Mouse (Mus musculus) thymus, adult 2 months (tissue): ENCODE data around the gene Zfp992. TPM values are rescaled to one million over a fixed set of nuclear protein-coding genes. Genes with fewer than 3 reads are reported as not detected.
"Not testable (repeated sequence)": the region's sequence is repeated elsewhere in the genome, so short reads cannot be mapped to it uniquely, and the experiment has no call there.

Experiments used
- DNase-seq: peaks from one replicate; pipeline ENCODE4 v3.0.0; 2021
- H3K27ac ChIP-seq: fragments of 200-500 bp; 2 replicates; pipeline ENCODE4 v1.5.1; 2012; ENCODE audit warnings: low read length, control low read depth; ENCODE audit not compliant: control insufficient read depth, insufficient read depth
- H3K27me3 ChIP-seq: fragments of 200-500 bp; 2 replicates; pipeline ENCODE4 v1.6.1; 2012; ENCODE audit warnings: mild to moderate bottlenecking, low read length, moderate library complexity, mixed read lengths; ENCODE audit not compliant: control insufficient read depth, insufficient read depth
- H3K36me3 ChIP-seq: fragments of 200-500 bp; 2 replicates; pipeline ENCODE4 v1.6.1; 2012; ENCODE audit warnings: mild to moderate bottlenecking, low read length, moderate library complexity; ENCODE audit not compliant: control insufficient read depth, insufficient read depth
- H3K4me1 ChIP-seq: fragments of 200-500 bp; replicated peaks from 2 replicates; pipeline ENCODE4 v1.6.1; 2012; ENCODE audit warnings: low read length; ENCODE audit not compliant: control insufficient read depth, insufficient read depth
- H3K4me3 ChIP-seq: fragments of 200-500 bp; 2 replicates; pipeline ENCODE4 v1.5.1; 2012; ENCODE audit warnings: mild to moderate bottlenecking, low read length, control low read depth, moderate library complexity; ENCODE audit not compliant: control insufficient read depth, insufficient read depth
- CTCF ChIP-seq: fragments of 200-500 bp; IDR thresholded peaks from 2 replicates; pipeline ENCODE4 v1.5.1; 2012; ENCODE audit warnings: mild to moderate bottlenecking, control low read depth, low read length, moderate library complexity, borderline replicate concordance; ENCODE audit not compliant: control insufficient read depth, poor library complexity, insufficient read depth; ENCODE audit errors: extremely low read depth
- POLR2A ChIP-seq: fragments of 200-500 bp; IDR thresholded peaks from 2 replicates; pipeline ENCODE4 v1.6.1; 2012; ENCODE audit warnings: mild to moderate bottlenecking, low read length, control low read depth, moderate library complexity; ENCODE audit not compliant: control insufficient read depth, poor library complexity, insufficient read depth; ENCODE audit errors: extremely low read depth
- WGBS: fragments of 180-500 bp; shearing (Covaris S2); methylation state at CpG from one replicate; pipeline ENCODE4 v1.1.7; 2018; 5-methylcytosine and 5-hydroxymethylcytosine counted together
- polyA plus RNA-seq: library from polyadenylated mRNA; depleted of rRNA; stranded (reverse); fragments of >200 nt; gene quantifications from 2 replicates; pipeline ENCODE4 v1.2.3, GENCODE M21; 2012

Zfp992 gene
- polyA plus RNA-seq, 1 experiment = 0.81 TPM

DNA sequence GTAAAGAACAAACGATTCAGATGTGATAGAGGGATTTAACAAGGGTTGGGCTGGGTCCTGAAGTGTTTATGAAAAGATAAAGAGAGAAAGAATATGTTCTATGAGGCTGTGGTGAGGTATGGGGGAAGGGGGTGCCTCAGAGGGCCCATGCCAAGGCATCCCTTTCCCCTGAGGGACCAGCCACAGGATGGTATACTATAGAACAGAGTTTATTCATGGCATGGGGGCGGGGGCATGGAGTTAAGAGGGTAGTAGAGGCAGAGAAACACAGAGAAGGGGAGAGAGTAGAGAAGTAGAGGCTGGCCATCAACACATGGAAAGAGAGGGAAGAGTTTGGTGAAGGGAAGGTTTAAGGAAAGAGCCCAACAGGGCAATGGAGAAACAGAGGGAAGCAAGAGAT lies 6.1 kb downstream of the Zfp992 start:
- Histone ChIP-seq H3K27me3 (no peaks in the 10 kb centered on the region), H3K36me3 (no peaks in the 10 kb centered on the region), H3K27ac (no peak overlapping the region), H3K4me1 (no peaks in the 10 kb centered on the region), H3K4me3 (no peak overlapping the region)
- WGBS = 52% methylated on average over 2 of the region's 2 CpGs
- TF ChIP-seq POLR2A (no peak), CTCF (no peak)
- DNase-seq = no peak

DNA sequence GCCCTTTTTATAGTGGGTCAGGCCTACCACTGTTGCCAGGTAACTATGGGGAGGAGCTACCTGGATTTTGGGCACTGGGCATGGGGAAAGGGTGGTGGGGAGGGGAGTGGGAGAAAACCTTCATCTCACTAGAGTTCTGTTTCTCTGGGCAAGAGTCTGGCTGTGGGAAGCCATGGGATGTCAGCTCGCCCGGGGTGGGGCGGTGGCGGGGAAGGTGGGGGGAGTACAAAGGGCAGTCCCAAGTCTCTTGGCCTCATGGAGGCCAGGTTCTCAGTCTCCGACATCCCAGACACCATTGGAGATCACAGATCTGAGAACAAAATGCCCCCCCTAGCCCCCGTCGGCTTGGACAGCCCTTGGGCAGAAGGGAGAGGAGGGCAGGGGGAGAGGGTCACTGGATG lies 6.5 kb downstream of the Zfp992 start:
- no peak overlapping the region for H3K4me3 ChIP-seq
- TF ChIP-seq CTCF = no peak
- no peak for TF ChIP-seq POLR2A
- H3K27me3 ChIP-seq = no peaks in the 10 kb centered on the region
- no peak overlapping the region for H3K27ac ChIP-seq
- DNase-seq = no peak
- H3K36me3 ChIP-seq = no peaks in the 10 kb centered on the region
- H3K4me1 ChIP-seq = no peaks in the 10 kb centered on the region
- 95% methylated on average over 7 of the region's 7 CpGs for WGBS

DNA sequence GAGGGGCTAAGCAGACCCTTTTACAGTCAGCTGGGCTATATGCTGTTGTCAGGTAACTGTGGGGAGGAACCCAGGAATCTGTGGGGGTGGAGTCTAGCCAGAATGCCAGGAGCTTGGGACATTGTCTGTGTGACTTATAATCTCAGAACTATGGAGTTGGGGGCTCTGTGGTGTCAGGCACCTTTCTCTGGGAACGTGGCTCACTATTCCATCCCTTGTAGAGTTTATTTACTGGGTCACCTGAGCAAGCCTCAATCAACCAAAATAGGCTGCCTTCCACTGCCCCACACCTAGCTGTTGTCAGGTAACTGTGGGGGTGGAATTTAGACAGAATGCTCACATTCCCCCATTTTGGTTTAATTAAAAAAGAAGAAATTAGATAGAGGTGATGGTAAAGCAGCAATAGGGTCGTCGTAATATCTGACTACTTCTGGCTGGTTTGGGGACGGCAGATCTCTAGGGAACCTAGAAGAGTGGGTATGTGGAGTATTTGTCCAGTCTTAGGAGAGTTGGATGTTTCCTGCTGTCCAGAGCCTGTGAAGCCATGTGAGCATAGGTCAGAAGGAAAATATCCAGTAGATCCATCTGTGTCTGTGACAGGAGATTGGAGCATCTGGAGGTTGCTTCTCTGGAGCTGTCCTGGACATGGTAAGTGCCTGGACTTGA lies 7.4 kb downstream of the Zfp992 start:
- TF ChIP-seq CTCF (no peak), POLR2A (no peak)
- H3K4me1 ChIP-seq = no peaks in the 10 kb centered on the region
- no peaks in the 10 kb centered on the region for H3K36me3 ChIP-seq
- WGBS = 74% methylated on average over 4 of the region's 4 CpGs
- H3K27ac ChIP-seq = no peak overlapping the region
- H3K4me3 ChIP-seq = no peak overlapping the region
- DNase-seq = no peak
- no peaks in the 10 kb centered on the region for H3K27me3 ChIP-seq

DNA sequence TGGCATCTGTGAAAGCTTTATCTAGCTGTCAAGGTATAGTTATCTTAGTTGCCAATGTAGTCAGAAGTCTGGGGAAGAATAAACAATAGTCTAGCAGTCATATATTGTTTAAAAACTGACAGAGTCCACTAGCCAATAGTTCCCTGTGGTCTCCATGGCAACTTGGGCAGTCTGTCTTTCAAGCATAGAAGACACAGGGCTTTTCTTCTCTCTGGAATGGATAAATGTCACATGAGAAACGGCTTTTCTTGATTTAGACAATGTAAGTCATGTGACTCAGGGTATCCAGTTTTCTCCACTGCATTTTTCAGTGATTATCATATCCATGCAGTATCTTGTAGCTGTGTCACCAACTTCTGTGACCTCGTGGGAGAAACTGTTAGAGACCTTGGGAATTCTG lies 8.3 kb downstream of the Zfp992 start:
- H3K4me1 ChIP-seq = no peaks in the 10 kb centered on the region
- no peak overlapping the region for H3K4me3 ChIP-seq
- no peaks in the 10 kb centered on the region for H3K27me3 ChIP-seq
- WGBS = 59% methylated on average over 2 of the region's 2 CpGs
- H3K36me3 ChIP-seq = no peaks in the 10 kb centered on the region
- TF ChIP-seq CTCF (no peak), POLR2A (no peak)
- no peak overlapping the region for H3K27ac ChIP-seq
- DNase-seq = no peak

DNA sequence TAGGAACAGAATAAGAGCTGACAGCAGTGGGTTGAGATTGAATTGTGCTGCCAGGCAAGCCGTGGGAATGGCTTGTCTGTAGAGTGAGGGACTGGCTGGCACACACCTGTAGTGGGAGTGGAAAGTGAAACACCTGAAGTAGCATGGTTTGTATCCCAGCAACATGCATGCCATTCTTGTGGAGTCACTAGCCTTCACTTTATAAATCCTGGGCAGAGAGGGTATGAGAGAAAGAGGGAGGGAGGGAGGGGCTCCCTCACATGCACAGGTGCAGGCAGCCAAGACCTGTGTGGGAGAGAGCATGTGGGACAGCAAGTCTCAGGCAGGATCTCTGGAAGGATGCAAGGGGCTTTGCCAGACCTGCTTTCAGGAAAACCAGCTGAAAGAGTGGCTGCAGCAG lies 8.9 kb downstream of the Zfp992 start:
- Histone ChIP-seq H3K27ac (no peak overlapping the region), H3K4me1 (no peaks in the 10 kb centered on the region), H3K27me3 (no peaks in the 10 kb centered on the region), H3K36me3 (no peaks in the 10 kb centered on the region), H3K4me3 (no peak overlapping the region)
- no peak for DNase-seq
- TF ChIP-seq CTCF = no peak
- TF ChIP-seq POLR2A = no peak
- 69% methylated on average over 1 of the region's 1 CpGs for WGBS

DNA sequence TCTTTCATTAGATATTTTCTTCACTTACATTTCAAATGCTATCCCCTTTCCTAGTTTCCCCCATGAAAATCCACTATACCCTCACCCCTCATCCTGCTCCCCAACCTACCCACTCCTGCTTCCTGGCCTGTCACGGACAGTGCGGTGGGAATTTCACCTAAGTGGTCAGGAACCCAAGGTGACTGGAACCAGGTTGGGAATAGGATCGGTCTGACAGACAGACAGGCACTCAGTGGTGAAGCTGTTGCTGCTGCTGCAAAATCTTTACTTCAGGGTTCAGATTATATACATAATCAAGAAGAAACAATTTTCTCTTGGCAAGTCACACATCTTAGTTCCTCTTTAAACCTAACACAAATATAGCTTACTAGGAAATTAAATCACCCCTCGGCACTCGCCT lies 11.0 kb downstream of the Zfp992 start:
- not testable (repeated sequence) for DNase-seq, H3K27ac ChIP-seq, H3K36me3 ChIP-seq, H3K4me1 ChIP-seq, H3K4me3 ChIP-seq, H3K27me3 ChIP-seq
- WGBS = 79% methylated on average over 5 of the region's 5 CpGs

DNA sequence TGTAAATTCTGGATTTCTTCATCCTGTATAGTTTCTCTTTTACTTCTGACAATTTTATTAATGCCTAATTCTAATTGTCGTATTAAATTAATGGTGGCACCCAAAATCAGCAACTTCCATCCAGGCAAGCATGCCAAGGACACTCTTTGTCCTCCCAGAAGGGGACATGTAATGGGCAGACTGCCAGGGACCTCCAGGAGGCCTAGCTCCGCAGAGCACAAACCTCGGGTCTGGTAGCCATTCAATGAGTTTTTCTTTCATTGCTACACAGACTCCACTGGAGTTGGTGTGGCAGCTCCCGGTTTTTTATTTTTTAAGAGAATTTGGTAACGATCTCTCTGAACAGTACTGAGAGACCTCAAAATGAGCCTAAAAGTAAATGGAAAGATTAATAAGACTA lies 11.9 kb downstream of the Zfp992 start:
- 86% methylated on average over 5 of the region's 5 CpGs for WGBS

DNA sequence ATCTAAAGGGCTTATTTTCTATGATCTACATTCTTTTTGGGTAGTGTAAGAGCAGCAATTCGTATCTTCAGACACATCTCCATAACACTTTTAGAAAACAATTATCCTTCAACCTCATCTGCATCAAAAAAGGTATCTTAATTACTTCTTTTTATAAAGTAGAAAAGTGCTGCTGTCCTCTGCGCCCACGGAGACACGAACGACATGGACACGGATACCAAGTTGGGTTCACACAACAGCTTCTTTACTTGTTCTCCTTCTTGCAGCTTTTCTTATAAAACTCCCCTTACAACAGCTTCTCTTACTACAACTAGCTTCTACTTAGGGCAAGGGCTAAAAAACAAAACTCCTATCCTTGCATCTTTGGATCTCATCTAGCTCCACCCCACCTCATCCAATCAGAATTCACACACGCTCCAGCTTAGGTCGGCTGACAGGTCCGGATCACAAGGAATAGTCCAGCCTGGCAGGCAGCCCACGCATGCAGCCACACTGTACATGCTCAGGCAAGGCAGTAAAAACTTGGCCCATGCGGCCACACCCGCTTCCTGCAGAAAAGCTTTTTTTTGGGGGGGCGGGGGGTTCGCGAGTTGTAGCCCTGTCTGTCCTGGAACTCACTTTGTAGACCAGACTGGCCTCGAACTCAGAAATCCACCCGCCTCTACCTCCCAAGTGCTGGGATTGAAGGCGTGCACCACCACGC lies 15.0 kb downstream of the Zfp992 start:
- not testable (repeated sequence) for H3K36me3 ChIP-seq, H3K4me3 ChIP-seq, H3K27ac ChIP-seq, DNase-seq, H3K4me1 ChIP-seq, H3K27me3 ChIP-seq
- 93% methylated on average over 18 of the region's 19 CpGs for whole genome bisulfite sequencing

More for the DNA sequence above, 11.9 kb downstream of the Zfp992 start:
- H3K27me3 ChIP-seq, H3K4me1 ChIP-seq, H3K4me3 ChIP-seq, H3K27ac ChIP-seq, H3K36me3 ChIP-seq, DNase-seq: not testable (repeated sequence)

DNA sequence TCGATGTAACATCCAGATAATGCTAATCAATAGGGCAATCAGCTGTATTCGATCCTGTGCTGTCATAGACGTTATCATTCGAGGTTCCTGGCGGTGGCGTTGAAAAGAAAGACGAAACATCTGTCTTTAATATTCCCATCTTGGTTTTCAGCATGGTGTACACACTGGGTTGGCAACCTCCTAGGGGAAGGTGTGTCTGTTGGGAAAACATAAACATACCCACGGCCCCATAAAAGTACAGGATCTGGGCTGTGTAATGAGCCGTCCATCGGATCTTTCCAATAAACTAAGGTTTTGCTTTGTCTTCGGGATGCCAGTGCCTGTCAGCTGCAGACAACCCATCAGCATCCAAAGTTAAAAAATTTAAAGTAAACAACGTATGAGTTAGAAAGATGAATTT lies 21.2 kb downstream of the Zfp992 start:
- H3K36me3 ChIP-seq, H3K4me1 ChIP-seq, H3K27me3 ChIP-seq, H3K4me3 ChIP-seq, DNase-seq, H3K27ac ChIP-seq: not testable (repeated sequence)
- WGBS = 96% methylated on average over 10 of the region's 12 CpGs

DNA sequence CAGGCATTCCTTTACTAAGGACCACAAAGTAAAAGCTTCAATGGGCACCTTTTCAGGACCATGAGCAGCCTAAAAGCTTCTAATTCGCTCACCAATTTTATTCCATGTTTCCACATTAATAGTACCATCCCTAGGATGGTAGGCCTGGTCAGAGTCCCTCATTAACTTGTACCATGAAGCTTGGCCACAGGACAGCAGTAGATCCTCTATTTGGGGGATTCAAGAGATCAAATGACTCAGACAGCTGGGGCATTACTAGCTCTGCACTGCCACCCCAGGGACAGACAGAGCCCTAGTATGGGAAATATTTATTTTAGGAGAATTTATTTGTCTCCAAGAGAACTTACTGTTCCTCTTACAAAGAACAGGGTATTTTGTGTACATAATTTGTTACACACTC lies 25.4 kb downstream of the Zfp992 start:
- WGBS = no CpG with 5 or more reads among the region's 1 CpGs
- H3K36me3 ChIP-seq, H3K4me3 ChIP-seq, H3K27ac ChIP-seq, H3K27me3 ChIP-seq, DNase-seq, H3K4me1 ChIP-seq: not testable (repeated sequence)
